Mouse (Mus musculus) heart, embryonic 11.5 days (tissue): ENCODE measurements around the gene Vmo1. TPM values are rescaled to one million over a fixed set of nuclear protein-coding genes. Genes with fewer than 3 reads are reported as not detected.
"Not testable (repeated sequence)": the region's sequence is repeated elsewhere in the genome, so short reads cannot be mapped to it uniquely, and the experiment has no call there.

ENCODE experiments used
- ATAC-seq: fragments of 200-750 bp; cut with Nextera tagmentation; replicated peaks from 2 replicates; pipeline ENCODE4 v1.8.0; 2017; ENCODE audit warnings: moderate library complexity; ENCODE audit not compliant: insufficient number of reproducible peaks, low FRiP score, low TSS enrichment
- H3K27ac ChIP-seq: fragments of 300-500 bp; sonication (generic); 2 replicates; pipeline ENCODE4 v1.5.1; 2014; ENCODE audit warnings: mild to moderate bottlenecking, low read depth, low read length
- H3K27me3 ChIP-seq: fragments of 300-500 bp; sonication (generic); 2 replicates; pipeline ENCODE4 v1.6.1; 2014; ENCODE audit warnings: mild to moderate bottlenecking, low read length, mixed read lengths; ENCODE audit not compliant: control insufficient read depth, insufficient read depth
- H3K36me3 ChIP-seq: fragments of 300-500 bp; sonication (generic); 2 replicates; pipeline ENCODE4 v1.6.1; 2014; ENCODE audit warnings: mild to moderate bottlenecking, low read length, moderate library complexity, mixed read lengths; ENCODE audit not compliant: control insufficient read depth, insufficient read depth
- H3K4me1 ChIP-seq: fragments of 300-500 bp; sonication (generic); 2 replicates; pipeline ENCODE4 v1.6.1; 2014; ENCODE audit warnings: low read length; ENCODE audit not compliant: control insufficient read depth, insufficient read depth
- H3K4me2 ChIP-seq: fragments of 300-500 bp; sonication (generic); 2 replicates; pipeline ENCODE4 v1.6.1; 2014; ENCODE audit warnings: mild to moderate bottlenecking, moderate library complexity
- H3K4me3 ChIP-seq: fragments of 300-500 bp; sonication (generic); 2 replicates; pipeline ENCODE4 v1.5.1; 2014; ENCODE audit warnings: low read depth, low read length
- H3K9ac ChIP-seq: fragments of 300-500 bp; sonication (generic); 2 replicates; pipeline ENCODE4 v1.6.1; 2014; ENCODE audit warnings: mild to moderate bottlenecking, low read depth, low read length, moderate library complexity
- H3K9me3 ChIP-seq: fragments of 300-500 bp; sonication (generic); replicated peaks from 2 replicates; pipeline ENCODE4 v1.6.1; 2016; ENCODE audit warnings: low read length; ENCODE audit not compliant: control insufficient read depth
- WGBS: fragments of 180-500 bp; shearing (Covaris S2); extraction: QIAGEN DNeasy Blood & Tissue Kit; methylation state at CpG from one replicate; pipeline ENCODE4 v1.1.7; 2014; ENCODE audit not compliant: insufficient replicate concordance; 5-methylcytosine and 5-hydroxymethylcytosine counted together
- polyA plus RNA-seq: library from polyadenylated mRNA; unstranded; fragments of >200 nt; fragmentation: Nextera tagmentation; extraction: Ambion mirVana; gene quantifications from 2 replicates; pipeline ENCODE4 v1.2.1, GENCODE M21; 2014

Gene Vmo1
- polyA plus RNA-seq, 1 experiment from 2014 or later = not detected

- H3K9ac ChIP-seq = no peak overlapping the region
- no peaks in the 10 kb centered on the region for H3K4me1 ChIP-seq
- no peaks in the 10 kb centered on the region for H3K36me3 ChIP-seq
- H3K27ac ChIP-seq = no peak overlapping the region
- ATAC-seq = no peak
- no peak overlapping the region for H3K4me2 ChIP-seq
- H3K9me3 ChIP-seq = no peaks in the 10 kb centered on the region
- H3K27me3 ChIP-seq = no peaks in the 10 kb centered on the region
- 64% methylated on average over 12 of the region's 12 CpGs for WGBS
- H3K4me3 ChIP-seq = no peak overlapping the region
Observed at GRCm38 (mm10) chr11:70474872-70475534, 39.4 kb downstream of the Vmo1 start.

DNA sequence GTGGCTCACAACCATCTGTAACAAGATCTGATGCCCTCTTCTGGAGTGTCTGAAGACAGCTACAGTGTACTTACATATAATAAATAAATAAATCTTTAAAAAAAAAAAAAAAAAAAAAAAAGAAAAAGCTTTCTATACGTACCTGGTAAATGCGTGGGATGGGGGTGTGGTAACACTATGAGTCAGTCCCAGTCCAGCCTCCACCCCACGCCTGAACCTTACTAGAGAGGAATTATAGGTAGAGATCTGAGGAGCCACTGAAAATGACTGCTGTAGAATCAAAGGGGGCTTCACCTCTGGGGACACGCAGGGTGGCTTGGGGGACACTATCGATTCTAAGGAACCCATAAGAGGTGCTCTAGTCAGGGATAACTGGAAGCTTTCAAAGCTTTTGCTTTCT lies 41.1 kb downstream of the Vmo1 start:
- WGBS = 83% methylated on average over 5 of the region's 5 CpGs
- not testable (repeated sequence) for H3K27ac ChIP-seq, H3K9ac ChIP-seq, ATAC-seq, H3K9me3 ChIP-seq, H3K4me3 ChIP-seq, H3K27me3 ChIP-seq, H3K36me3 ChIP-seq, H3K4me2 ChIP-seq, H3K4me1 ChIP-seq

DNA sequence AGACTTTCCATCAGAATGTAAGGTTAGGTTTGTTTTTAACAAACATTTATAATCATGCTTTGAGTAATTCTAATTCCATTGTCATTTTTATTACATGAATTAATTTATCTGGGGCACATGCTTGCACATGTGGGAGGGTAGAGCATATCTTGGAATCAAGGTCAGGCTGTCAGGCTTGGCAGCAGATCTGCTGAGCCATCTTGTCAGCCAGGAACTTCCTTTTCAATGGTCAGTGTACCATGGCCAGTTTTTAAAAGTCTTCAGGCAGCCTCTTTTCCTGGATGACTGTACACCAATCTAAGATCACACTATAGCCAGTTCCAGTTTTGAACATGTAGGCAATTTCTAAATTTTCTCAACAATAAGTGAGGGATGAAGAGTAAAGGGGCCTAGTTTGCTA lies 41.7 kb downstream of the Vmo1 start:
- no peaks in the 10 kb centered on the region for H3K4me1 ChIP-seq
- H3K36me3 ChIP-seq = no peaks in the 10 kb centered on the region
- H3K27ac ChIP-seq = no peak overlapping the region
- no peak overlapping the region for H3K4me2 ChIP-seq
- no peaks in the 10 kb centered on the region for H3K9me3 ChIP-seq
- H3K9ac ChIP-seq = no peak overlapping the region
- H3K27me3 ChIP-seq = no peaks in the 10 kb centered on the region
- H3K4me3 ChIP-seq = no peak overlapping the region
- no peak for ATAC-seq

DNA sequence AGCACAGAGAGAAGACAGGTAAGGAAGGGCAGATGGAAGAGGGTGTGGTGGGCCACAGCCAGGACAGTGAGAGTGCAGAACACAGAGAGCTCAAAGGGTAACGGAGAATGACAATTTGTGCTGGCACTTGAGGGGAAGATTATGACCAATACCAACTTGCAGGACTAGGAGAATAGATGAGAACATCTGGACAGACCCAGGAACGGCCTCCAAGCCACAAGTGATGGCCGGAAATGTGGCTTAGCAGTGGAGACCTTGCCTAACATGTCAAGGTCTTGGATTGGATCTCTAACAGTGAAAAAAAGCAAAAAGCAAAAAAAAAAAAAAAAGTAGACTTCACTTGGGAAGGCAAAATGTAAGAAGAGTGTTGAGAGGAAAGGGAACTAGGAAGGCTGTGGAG lies 44.7 kb downstream of the Vmo1 start:
- no peaks in the 10 kb centered on the region for H3K9me3 ChIP-seq
- H3K27ac ChIP-seq = no peak overlapping the region
- ATAC-seq = no peak
- no peak overlapping the region for H3K4me2 ChIP-seq
- H3K9ac ChIP-seq = no peak overlapping the region
- WGBS = 73% methylated on average over 3 of the region's 3 CpGs
- H3K4me1 ChIP-seq = peaks cover 10% of the 10 kb centered on the region; the same call in 1 of the 2 replicates
- H3K4me3 ChIP-seq = no peak overlapping the region
- no peaks in the 10 kb centered on the region for H3K36me3 ChIP-seq
- peaks cover 5% of the 10 kb centered on the region; the same call in 1 of the 2 replicates for H3K27me3 ChIP-seq

GRCm38 (mm10) chr11:70467902-70468619 lies 46.4 kb downstream of the Vmo1 start:
- Histone ChIP-seq H3K9ac (no peak overlapping the region), H3K4me3 (no peak overlapping the region), H3K9me3 (no peaks in the 10 kb centered on the region), H3K27me3 (peaks cover 17% of the 10 kb centered on the region), H3K4me2 (no peak overlapping the region), H3K27ac (peak overlapping the region; percentile 74), H3K36me3 (no peaks in the 10 kb centered on the region), H3K4me1 (peaks cover 10% of the 10 kb centered on the region; the same call in 1 of the 2 replicates)
- peak; percentile 46; the same call in 1 of the 2 replicates for ATAC-seq
- WGBS = 49% methylated on average over 5 of the region's 5 CpGs

DNA sequence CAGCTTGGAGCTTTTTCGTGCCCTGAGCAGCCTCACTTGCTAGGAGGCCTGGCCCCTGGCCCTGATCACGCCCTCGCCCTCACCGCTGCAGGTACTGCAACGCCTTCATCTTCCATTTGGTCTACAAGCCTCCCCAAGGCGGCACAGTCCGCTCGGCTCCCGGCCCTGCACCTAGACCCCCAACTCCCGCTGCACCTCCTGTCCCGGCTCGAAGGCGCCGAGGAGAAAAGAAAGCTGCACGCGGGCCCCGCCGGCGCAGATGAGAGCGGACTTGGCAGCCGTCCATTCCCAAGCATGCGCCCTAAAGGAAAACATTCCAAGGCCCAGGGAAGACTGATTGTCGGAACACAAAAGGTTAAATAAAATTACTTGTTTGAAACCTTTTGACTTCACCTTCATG lies 48.6 kb downstream of the Vmo1 start:
- Histone ChIP-seq H3K4me3 (peak overlapping the region; percentile 28), H3K27me3 (peaks cover 19% of the 10 kb centered on the region), H3K27ac (peak overlapping the region; percentile 7), H3K4me1 (peaks cover 10% of the 10 kb centered on the region; the same call in 1 of the 2 replicates), H3K4me2 (peak overlapping the region; percentile 61), H3K9ac (peak overlapping the region; percentile 46; the same call in 1 of the 2 replicates), H3K9me3 (no peaks in the 10 kb centered on the region), H3K36me3 (no peaks in the 10 kb centered on the region)
- no peak for ATAC-seq
- 11% methylated on average over 23 of the region's 23 CpGs for WGBS

- peak overlapping the region; percentile 28 for H3K4me3 ChIP-seq
- H3K9me3 ChIP-seq = no peaks in the 10 kb centered on the region
- 16% methylated on average over 16 of the region's 16 CpGs for WGBS
- H3K27me3 ChIP-seq = peaks cover 25% of the 10 kb centered on the region
- H3K27ac ChIP-seq = peak overlapping the region; percentile 7; the same call in 1 of the 2 replicates
- no peaks in the 10 kb centered on the region for H3K36me3 ChIP-seq
- H3K4me2 ChIP-seq = peak overlapping the region; percentile 61
- H3K9ac ChIP-seq = peak overlapping the region; percentile 46
- H3K4me1 ChIP-seq = peaks cover 10% of the 10 kb centered on the region; the same call in 1 of the 2 replicates
- no peak for ATAC-seq
Observed at GRCm38 (mm10) chr11:70465211-70465610, 49.2 kb downstream of the Vmo1 start.

DNA sequence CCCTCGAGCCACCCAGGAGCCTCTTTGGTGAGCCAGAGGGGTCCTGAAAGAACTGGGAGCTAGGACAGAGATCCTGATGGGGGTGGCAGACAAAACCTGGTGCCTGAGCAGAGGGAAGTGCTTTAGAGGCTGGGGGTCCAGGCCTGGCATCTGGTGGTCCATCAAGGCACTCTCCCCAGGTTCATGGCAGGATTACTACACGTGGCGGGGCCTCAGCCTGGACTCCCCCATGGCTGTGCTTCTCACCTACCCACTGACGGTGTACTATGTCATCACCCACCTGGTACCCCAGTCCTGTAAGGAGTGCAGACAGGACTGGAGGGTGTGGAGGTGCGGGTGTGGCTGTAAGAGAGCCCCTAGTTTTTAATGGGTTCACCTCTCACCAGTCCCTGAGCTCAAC lies 50.4 kb downstream of the Vmo1 start:
- no peak overlapping the region for H3K9ac ChIP-seq
- no peaks in the 10 kb centered on the region for H3K9me3 ChIP-seq
- H3K4me1 ChIP-seq = peaks cover 11% of the 10 kb centered on the region; the same call in 1 of the 2 replicates
- H3K27ac ChIP-seq = no peak overlapping the region
- peaks cover 34% of the 10 kb centered on the region for H3K27me3 ChIP-seq
- no peak overlapping the region for H3K4me3 ChIP-seq
- H3K4me2 ChIP-seq = no peak overlapping the region
- no peak for ATAC-seq
- no peaks in the 10 kb centered on the region for H3K36me3 ChIP-seq
- WGBS = 69% methylated on average over 5 of the region's 5 CpGs
